Mouse (Mus musculus): Measurements from ENCODE around the gene Bcl2l11. TPM values are rescaled to one million over a fixed set of nuclear protein-coding genes. Genes with fewer than 3 reads are reported as not detected.
A peak's percentile ranks its signal among the peaks of the same experiment; 100 is the strongest.

Gene Bcl2l11
- total RNA-seq, 2 experiments from 2014 or later: 16.5 to 19.7 TPM

DNA sequence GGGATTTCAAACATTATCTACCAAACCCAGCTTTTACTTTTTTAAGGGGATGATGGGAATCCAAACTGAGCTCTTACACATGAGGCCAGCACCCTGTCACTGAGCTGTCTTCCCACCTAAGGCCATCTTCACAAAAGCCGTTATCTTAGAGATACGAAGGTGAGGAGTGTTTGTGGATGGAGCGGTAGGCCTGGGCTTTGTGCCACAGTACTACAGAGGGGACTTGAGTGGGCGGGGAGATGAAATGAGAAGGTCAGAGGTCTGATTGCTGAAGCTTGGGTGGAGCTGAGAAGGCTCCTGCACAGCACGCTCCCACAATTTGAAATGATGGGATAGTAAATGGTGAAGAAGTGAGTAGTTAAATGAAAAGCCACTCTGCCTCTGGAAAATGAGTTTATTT lies 21.0 kb upstream of the Bcl2l11 start:
- intact Hi-C loops (cut with DNase I): no loop called here
- peak in 1 of 2 experiments; percentile 21 for DNase-seq

DNA sequence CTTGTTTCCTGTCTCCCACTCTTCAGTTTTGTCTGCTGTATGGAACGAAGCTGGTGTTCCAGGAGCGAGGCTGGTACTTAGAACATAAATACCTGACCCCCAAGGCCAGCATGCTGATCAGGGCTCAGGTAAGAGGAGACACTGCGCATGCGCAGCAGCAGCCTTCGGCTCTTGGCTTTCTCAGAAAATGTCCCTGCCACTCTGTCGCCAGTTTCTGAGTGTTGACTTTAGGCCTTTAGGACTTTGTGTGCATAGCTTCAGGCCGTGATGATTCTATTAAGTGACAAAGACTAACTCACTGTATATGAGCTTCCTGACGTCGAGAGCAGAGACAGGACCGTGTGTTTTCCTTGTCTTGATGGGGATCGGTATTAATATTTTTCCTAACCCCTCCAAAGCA lies 20.2 kb upstream of the Bcl2l11 start:
- intact Hi-C loops (cut with DNase I): no loop called here
- no peak for DNase-seq

DNA sequence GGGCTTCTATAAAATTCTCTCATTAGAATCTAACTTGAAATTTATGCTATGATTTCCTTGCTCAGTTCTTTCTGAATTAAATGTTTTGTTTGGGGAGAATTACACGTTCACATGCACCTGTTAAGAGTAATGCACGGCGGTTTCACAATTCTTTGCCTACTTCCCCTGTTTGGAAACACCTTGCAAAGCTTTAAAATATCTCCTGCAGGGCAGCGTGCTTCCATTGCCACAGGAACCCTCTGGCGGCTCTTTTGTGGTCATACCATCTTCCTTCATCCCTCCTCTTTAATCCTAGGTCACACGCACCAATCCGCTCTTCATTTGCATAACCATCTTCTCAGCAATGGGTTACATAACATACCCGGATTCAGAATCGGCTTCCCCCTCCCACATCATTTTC lies 14.3 kb upstream of the Bcl2l11 start:
- DNase-seq: no peak
- intact Hi-C loops (cut with DNase I): no loop called here

DNA sequence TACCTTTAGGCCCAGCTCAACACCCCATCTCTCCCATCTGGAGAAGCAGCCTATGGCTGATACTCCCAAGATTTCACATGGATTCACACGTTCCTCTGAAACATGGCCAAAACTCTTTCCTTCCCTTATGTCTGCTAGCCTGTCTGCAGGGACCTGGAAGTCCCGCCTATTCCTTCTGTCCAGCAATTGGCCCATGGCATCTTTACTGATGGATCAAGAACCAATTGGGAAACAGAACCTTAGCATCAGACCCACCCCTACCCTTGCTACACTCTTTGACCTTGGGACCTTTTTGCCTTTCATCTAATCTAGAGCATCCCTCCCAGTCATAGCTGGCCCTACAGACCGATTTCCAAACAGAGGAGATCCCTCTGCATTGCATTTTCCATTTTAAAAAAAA lies 11.2 kb upstream of the Bcl2l11 start:
- intact Hi-C loops (cut with DNase I): no loop called here
- DNase-seq: no peak

DNA sequence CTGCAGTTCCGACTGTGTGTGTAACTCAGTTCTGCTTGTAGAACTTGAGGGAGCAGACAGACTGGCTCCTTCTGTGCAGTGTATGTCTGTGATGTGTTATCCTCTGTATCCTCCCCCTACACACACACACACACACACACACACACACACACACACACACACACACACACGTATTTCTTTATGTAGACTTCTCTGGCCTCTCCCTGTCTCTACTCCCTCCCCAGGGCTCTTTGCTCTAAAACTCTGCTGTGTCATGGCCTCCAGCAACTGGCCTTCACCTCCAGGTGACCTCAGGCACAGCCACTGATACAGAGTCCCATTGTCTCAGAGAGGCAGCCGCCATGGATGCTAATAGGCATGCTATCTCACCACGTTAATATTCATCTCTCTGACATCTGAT lies 10.3 kb upstream of the Bcl2l11 start:
- DNase-seq: no peak
- intact Hi-C loops (cut with DNase I): no loop called here

DNA sequence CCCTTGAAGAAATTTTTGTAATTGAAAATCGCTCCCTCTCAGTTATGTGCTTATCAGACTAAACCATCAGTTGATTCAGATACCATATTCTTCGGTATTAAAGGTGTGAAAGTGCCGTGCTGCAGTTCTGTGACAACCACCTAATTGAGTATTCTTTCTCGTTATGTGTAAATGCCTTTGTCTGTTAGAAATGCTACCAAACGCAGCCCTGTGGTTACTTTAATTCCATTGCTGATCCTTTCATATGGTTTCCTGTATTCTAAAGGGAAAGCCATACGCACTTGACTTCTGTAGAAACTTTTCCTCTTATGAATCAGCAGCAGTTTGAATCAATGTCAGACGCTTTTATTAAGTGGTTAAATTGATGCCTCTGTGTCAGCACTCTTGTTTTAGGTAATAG lies 8.2 kb upstream of the Bcl2l11 start:
- DNase-seq: no peak
- intact Hi-C loops (cut with DNase I): no loop called here

DNA sequence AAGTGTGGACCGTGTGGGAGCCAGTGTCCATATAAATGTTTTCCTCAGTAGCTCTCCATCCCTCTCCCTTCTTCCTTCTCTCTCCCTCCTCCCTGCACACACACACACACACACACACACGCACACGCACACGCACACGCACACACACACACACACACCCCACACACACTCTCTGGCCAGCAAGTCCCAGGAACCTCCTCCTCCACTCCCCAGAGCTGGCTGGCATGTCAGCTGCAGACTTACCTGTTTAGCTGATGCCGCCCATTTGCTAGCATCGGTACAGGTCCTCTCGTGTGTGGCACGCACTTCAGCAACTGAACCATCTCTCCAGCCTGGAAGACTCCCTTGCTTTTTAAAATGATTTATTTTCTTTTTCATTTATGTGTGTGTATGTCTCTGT lies 6.9 kb upstream of the Bcl2l11 start:
- no peak for DNase-seq
- intact Hi-C loops (cut with DNase I): no loop called here

DNA sequence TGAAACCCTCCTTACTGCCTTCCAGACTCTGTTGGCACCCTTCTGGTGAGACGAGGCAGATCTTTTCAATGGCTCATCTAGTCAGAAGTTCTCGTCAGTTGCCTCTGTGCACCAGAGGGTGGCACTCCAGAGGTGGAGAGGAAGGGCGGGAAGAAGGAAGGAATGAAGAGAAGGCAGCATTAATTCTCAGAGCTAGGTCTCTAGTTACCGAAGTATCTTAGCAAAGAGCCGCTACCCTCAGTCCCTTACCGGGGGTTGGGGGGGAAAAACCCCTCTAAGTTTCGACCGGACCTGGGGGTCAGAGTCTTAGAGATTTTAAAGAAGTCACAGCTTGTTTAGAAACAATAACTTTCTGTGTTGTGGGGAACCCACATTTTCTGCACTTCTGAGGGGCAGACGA lies 3.3 kb upstream of the Bcl2l11 start:
- intact Hi-C loops (cut with DNase I): loop anchor here (2.0 to 5.0 kb wide), 3 partner anchors 45 to 234 kb away; no protein-coding TSS in a partner anchor
- peak; percentile 67 to 77 for DNase-seq

DNA sequence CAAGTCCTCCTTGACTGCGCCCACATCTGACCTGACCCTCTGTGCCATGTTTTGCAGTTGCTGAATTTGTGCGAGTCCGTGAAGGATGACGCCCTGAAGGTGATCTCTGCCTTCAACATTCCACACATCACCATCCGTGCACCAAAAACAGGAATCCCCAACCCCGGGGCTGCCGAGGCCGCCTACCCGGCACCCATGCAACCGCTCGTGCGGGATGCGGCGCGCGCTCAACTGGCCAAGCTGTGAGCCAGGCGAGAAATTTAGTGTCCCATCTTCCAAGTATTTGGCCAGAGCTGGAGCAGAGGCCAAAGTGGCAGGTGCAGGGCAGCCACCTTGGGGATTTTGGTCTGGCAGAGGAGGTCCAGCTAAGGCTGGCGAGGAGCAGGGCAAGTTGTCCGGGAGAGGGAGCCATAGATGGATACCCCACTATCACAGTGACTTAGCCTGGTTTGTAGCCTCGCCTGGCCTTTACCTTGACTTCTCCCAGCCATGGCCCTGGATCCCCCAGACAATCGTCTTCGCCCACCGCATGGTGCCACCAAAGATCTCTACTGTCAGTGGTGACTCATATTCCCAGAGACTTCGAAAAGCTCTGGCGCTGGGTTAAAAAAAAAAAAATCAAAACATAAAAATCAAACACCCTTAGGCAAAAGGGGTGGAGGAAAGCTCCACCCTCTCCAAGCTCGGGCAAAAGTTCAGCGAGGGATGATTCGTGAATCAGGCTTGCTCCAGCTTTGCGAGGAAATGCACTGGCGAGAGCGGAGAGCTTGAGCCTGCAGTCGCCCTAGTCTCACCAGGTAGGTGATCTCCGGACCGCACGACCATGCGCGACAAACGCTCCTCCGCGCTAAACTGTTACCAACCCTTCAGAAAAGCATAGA lies 2.7 kb upstream of the Bcl2l11 start:
- intact Hi-C loops (cut with DNase I): loop anchor here (1.0 to 5.0 kb wide), 4 partner anchors 46 to 273 kb away; no protein-coding TSS in a partner anchor
- peak; percentile 35 to 47 for DNase-seq

DNA sequence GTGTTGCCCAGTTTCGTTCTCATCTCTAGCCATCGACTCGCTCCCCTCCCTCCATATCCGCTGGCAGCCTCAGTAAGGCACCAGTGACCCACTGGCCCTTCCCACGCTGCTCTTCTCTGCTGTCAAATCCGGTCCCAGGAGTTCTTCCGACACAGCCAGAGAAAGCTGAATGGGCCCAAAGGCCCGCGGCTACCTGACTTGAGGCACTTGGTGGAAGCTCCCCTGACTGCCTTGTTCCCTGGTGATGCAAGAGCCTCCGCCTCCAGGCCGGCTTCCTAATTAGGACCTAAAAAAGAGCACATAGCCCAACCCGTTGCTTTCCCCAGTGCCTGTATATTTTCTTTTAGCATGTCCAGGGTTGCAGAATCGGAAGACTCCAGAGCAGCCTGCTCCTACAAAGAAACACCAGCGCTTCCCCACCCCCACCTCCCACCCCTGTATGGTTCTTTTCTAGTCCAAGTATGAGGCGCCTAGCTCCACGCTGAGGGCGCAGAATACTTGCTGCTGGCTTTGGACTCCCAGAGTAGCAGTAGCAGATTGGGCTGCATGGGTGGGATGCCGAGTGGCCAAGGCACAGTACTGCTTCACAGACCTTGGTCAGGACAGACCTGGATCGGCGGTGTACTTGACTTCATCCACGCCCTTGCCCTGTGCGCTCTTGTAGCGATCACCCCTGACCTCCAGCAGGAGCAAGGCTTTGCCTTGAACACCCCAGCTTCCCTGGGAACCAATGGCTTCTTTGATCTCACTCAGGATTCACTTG lies 1.7 kb upstream of the Bcl2l11 start:
- no peak for DNase-seq
- intact Hi-C loops (cut with DNase I): loop anchor here (1.0 to 5.0 kb wide), 5 partner anchors 47 to 449 kb away; no protein-coding TSS in a partner anchor

DNA sequence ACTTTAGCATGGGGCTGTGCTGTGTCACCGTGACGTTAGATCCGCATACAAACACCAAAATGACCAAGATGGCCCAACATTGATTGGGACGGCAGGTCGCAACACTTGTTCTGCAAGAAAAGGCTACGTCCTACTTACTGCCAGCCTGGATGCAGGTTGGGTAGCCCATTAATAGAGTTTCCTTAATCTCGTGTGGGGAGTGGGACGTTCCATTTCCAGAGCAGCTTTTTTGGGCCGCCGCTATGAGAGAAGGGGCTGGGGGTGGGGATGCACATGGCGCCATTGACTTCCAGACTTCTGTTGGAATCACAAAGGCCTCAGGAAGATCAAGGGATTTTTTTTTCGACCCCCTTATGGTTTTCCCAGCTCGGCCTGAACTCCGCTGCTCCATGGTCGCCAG lies 1.1 kb upstream of the Bcl2l11 start:
- no peak for DNase-seq
- intact Hi-C loops (cut with DNase I): loop anchor here (2.0 to 5.0 kb wide), 5 partner anchors 47 to 448 kb away; no protein-coding TSS in a partner anchor

DNA sequence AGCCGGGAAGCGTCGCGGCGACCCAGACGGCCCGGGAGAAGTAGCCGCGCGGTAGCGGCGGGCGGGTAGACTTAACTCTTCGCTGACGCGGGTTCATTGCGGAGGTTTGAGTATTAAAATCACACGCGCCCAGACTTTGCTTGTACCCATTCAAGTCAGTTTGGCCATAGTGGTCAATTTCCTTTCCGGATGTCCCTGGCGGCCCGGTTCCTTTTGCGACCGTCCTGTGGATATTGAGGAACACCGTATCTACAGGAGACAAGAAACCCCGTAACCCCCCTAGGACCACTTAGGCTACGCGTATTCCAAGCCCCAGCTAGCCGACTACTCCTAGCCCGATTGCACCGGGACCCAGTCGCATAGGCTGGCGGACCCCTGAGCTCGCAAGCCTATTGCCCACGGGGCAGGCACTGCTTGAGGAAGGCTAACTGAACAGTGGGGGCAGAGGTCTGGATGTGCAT lies 783 bp downstream of the Bcl2l11 start:
- intact Hi-C loops (cut with DNase I): loop anchor here (5.0 kb wide), 2 partner anchors 51 to 121 kb away; no protein-coding TSS in a partner anchor

DNA sequence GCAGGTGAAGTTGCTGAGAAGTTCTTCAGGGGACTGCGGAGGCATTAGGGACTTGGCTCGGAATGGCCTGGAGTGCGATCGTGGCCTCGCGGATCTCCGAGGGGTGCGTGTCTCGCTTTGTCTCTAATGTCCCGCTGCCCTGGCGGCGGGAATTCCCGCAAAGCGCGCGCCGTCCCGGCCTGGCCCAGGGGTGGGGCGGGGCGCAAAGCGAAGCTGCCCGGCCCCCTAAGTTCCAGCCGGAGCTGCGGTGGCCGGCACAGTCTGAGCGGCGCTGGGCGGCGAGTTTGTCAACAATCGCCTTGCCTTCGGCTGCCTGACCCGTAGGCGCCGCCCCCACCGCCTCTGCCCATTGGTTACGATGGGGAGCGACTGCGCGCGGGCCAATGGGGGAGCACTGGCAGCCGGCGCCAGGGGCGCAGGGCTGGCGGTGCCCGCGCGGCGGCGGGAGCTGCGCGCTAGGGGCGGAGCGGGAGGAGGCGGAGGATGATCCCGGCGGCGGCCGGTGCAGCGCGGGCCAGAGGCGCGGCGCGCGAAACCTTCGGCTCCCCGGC lies 1.4 kb downstream of the Bcl2l11 start:
- intact Hi-C loops (cut with DNase I): loop anchor here (5.0 kb wide), 2 partner anchors 50 to 120 kb away; no protein-coding TSS in a partner anchor
- DNase-seq: peak; percentile 96 to 97

More for the DNA sequence above, 783 bp downstream of the Bcl2l11 start:
- DNase-seq: peak; percentile 46

DNA sequence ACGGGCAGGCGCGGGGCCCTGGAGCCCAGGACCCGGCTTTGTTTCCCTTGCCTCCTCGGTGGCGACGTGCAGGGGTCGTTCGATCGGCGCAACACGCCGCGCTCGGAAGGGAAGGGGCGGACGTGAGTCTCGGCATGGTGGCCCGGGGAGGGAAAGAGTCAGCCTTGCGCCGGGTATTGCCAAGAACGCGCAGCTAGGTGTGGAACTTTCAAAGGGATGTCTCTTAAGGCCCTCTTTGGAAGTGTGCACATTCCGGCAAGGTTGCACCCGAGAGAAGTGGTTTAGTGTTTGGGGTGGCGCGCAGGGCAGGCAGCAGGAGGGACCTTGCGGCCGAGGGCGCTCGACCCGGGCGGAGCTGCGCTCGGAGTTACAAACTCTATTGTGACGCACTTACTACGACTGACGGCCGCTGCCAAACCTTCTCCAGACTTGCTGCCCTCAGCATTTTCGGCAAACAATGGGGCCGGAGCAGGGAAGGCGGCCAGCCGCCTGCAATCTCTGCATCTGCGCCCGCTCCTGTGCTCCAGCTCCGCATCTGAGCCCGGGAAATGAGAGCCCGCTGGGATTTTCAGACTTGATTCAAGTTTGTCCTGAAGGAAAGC lies 2.0 kb downstream of the Bcl2l11 start:
- intact Hi-C loops (cut with DNase I): loop anchor here (5.0 kb wide), 2 partner anchors 50 to 120 kb away; no protein-coding TSS in a partner anchor
- DNase-seq: peak; percentile 82

DNA sequence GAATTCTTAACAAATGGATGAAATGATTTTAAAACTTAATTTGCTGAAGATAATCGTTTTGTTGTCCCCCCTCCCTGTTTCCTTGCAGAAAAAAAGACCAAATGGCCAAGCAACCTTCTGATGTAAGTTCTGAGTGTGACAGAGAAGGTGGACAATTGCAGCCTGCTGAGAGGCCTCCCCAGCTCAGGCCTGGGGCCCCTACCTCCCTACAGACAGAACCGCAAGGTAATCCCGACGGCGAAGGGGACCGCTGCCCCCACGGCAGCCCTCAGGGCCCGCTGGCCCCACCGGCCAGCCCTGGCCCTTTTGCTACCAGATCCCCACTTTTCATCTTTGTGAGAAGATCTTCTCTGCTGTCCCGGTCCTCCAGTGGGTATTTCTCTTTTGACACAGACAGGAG lies 2.7 kb downstream of the Bcl2l11 start:
- intact Hi-C loops (cut with DNase I): loop anchor here (5.0 kb wide), 2 partner anchors 49 to 119 kb away; no protein-coding TSS in a partner anchor
- no peak for DNase-seq

DNA sequence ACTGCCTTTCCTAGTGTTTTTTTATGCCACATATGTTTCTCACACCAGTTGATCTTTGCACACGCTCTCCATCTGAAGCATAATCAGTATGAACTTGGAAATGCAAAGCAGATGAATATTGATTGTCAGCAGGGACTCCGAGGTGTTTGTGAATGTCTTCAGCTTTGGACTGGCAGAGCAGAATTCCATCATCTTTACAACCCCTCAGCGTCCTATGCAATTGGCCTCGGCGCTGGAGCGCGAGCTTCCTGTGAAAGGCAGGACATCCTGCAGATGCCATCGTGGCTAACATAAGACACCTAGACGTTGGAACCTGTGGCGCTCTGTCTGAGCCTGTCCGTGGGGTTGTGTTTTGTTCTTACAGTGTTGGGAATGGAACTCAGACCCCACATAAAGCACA lies 5.7 kb downstream of the Bcl2l11 start:
- intact Hi-C loops (cut with DNase I): no loop called here
- no peak for DNase-seq

DNA sequence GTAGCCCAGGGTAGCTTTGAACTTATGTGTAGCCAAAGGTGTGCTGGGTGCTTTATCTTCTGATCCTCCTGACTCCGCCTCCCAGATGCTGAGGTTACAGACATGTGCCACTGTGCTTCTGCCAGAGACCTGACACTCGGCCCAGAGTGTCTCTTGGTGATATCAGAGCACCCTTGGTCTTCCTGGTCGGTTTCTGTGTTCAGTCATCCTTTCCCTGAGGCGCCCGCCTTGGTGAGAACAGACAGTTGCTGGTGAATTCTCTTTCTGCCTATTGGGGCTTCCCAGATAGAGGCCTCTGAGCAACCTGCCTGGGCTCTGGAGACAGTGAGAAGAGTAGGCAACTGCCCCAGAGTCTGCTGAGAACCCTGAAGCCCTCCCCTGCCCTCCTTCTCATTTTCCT lies 6.8 kb downstream of the Bcl2l11 start:
- no peak for DNase-seq
- intact Hi-C loops (cut with DNase I): no loop called here

DNA sequence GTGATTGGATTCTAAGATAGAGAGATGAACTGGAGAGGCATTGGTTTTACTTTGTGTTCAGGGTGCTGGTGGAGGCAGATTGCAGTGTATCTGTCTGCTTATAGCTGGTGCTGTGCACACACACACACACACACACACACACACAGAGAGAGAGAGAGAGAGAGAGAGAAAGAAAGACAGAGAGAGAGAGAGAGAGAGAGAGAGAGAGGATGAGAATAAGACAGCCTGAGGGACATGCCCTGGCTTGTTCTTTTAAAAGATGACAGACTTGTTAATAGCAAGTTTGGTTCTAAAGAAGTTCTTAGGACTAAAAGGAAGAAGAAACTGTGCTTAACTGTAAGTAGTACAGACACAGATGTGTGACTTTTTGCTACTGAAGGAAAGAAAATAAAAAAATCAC lies 8.0 kb downstream of the Bcl2l11 start:
- no peak for DNase-seq
- intact Hi-C loops (cut with DNase I): no loop called here

DNA sequence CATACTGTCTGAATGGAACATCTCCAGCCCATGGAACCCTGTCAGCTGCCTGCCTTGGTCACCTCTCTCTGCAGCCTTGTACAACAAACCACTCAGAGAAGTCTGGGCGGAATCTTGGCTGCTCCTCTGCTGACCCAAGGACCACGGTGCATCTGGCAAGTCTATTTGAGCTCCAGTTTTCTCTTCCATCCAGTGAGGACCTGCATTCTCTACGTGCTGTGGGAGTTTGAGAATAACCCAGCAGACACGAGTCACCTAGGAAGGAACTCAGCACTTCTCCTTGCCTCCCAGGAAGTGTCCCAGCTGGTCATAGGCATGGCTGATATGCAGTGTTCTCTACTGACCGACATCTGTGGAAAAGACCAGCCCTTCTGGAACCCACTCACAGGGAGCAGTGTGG lies 8.6 kb downstream of the Bcl2l11 start:
- intact Hi-C loops (cut with DNase I): no loop called here
- DNase-seq: no peak

DNA sequence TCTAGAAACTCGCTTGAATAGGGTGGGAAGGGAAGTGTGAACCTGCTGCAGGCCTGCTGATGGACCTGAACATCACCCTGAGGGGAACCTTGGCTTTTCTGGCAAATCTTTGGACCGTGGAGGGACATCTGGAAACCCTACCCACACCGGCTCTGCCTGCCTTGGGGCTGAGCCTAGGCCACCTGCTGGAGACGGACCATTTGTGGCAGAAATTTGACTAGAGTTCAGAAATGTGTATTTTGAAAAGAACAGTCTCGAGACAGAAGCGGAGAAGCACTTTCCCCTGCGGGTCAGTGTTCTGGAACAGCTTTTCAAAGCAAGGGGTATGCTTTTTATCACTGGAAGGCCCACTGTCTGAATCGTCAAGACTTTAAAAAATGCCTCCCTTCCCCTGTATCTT lies 9.1 kb downstream of the Bcl2l11 start:
- intact Hi-C loops (cut with DNase I): no loop called here

More for the DNA sequence above, 9.1 kb downstream of the Bcl2l11 start:
- no peak for DNase-seq
